Mouse (Mus musculus) lung, postnatal 0 days (tissue): ENCODE data around the gene Yipf3.

Experiments
- CTCF ChIP-seq: IDR thresholded peaks from 2 replicates; pipeline ENCODE4 v1.5.1; 2016; ENCODE audit warnings: antibody characterized with exemption, mild to moderate bottlenecking
- EP300 ChIP-seq: IDR thresholded peaks from 2 replicates; pipeline ENCODE4 v1.6.1; 2016; ENCODE audit warnings: antibody characterized with exemption, mild to moderate bottlenecking, control low read depth

DNA sequence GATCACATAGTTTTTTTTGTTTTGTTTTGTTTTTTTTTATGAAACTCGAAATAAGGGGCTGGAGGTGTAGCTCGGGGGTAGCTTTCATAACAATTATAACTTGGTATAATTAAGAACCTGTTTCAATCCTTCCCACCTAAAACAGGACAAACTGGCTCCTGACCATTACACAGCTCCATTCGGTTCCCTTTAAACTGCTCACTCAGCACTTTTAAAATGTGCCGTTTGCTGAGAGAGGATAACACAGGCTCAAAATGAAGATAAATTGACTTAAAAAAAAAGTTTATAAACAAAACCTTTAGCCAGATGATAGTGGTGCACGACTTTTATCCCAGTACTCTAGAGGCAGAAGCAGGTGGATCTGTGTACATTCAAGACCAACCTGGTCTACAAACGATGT lies 37.5 kb downstream of the Yipf3 start:
- no peak for TF ChIP-seq CTCF
- no peak for TF ChIP-seq EP300
